Mouse (Mus musculus): Measurements from ENCODE around the gene Gm10271. TPM values are rescaled to one million over a fixed set of nuclear protein-coding genes. Genes with fewer than 3 reads are reported as not detected.

Gm10271 gene
- polyA plus RNA-seq, 1 experiment from 2014 or later: not detected

Other genes with a start within 250 kb of the Gm10271 start
- gene Myrfl, start 75.7 kb downstream of the Gm10271 start, polyA plus RNA-seq (2015; fragmentation: Nextera tagmentation; extraction: Ambion mirVana): 0.11 and 0.15 TPM in 2 replicates
- gene Rab3ip, start 21.8 kb downstream of the Gm10271 start, polyA plus RNA-seq (2015; fragmentation: Nextera tagmentation; extraction: Ambion mirVana): 45.2 and 46.6 TPM in 2 replicates
- 0.15 and 0.16 TPM in 2 replicates for gene Best3, start 13.7 kb upstream of the Gm10271 start, polyA plus RNA-seq (2015; fragmentation: Nextera tagmentation; extraction: Ambion mirVana)
- not detected in 2 replicates for gene Lrrc10, start 72.7 kb upstream of the Gm10271 start, polyA plus RNA-seq (2015; fragmentation: Nextera tagmentation; extraction: Ambion mirVana)
- gene Cct2, start 91.2 kb upstream of the Gm10271 start, polyA plus RNA-seq (2015; fragmentation: Nextera tagmentation; extraction: Ambion mirVana): 244 and 245 TPM in 2 replicates
- 16.5 and 22.1 TPM in 2 replicates for gene Frs2, start 175.9 kb upstream of the Gm10271 start, polyA plus RNA-seq (2015; fragmentation: Nextera tagmentation; extraction: Ambion mirVana)